Mouse (Mus musculus): ENCODE measurements around the gene Ush2a. TPM values are rescaled to one million over a fixed set of nuclear protein-coding genes. Genes with fewer than 3 reads are reported as not detected.
A peak's percentile ranks its signal among the peaks of the same experiment; 100 is the strongest.

The Ush2a gene
- total and polyA plus RNA-seq, 3 experiments: 0.09 to 0.13 TPM; not detected in 1

GRCm38 (mm10) chr1:188595251-188595650 is 333.4 kb downstream of the Ush2a start:
- Histone ChIP-seq H3K4me1 (ENCODE audit: control insufficient read depth, insufficient read depth, low read length) (no peaks in the 10 kb centered on the region), H3K4me3 (no peak overlapping the region), H3K79me2 (replicated peaks; ENCODE audit: control insufficient read depth, insufficient read depth, low read length) (no peaks in the 10 kb centered on the region), H3K27me3 (ENCODE audit: control insufficient read depth, insufficient read depth, low read length) (no peaks in the 10 kb centered on the region), H3K9ac (ENCODE audit: low read depth, low read length) (no peak overlapping the region), H3K27ac (no peak overlapping the region), H3K36me3 (ENCODE audit: control insufficient read depth, insufficient read depth, low read length) (no peaks in the 10 kb centered on the region)
- TF ChIP-seq POLR2A (IDR thresholded peaks at IDR 0.05; ENCODE audit: insufficient read depth, low read depth, low read length): no peak
- TF ChIP-seq EP300 (IDR thresholded peaks at IDR 0.05; ENCODE audit: insufficient read depth, low read depth, low read length): no peak
- no peak for TF ChIP-seq CTCF (IDR thresholded peaks at IDR 0.05)
- intact Hi-C loops (cut with DNase I): no loop called here
- WGBS: 71% methylated on average over 4 of the region's 4 CpGs
- no peak for DNase-seq

- no peak overlapping the region for H3K4me3 ChIP-seq
- H3K9ac ChIP-seq (ENCODE audit: low read depth, low read length): no peak overlapping the region
- intact Hi-C loops (cut with DNase I): no loop called here
- no peaks in the 10 kb centered on the region for H3K4me1 ChIP-seq (ENCODE audit: control insufficient read depth, insufficient read depth, low read length)
- H3K27ac ChIP-seq: no peak overlapping the region
- H3K36me3 ChIP-seq (ENCODE audit: control insufficient read depth, insufficient read depth, low read length): no peaks in the 10 kb centered on the region
- H3K27me3 ChIP-seq (ENCODE audit: control insufficient read depth, insufficient read depth, low read length): no peaks in the 10 kb centered on the region
- WGBS: 88% methylated on average over 7 of the region's 7 CpGs
- TF ChIP-seq CTCF (IDR thresholded peaks at IDR 0.05): peak; percentile 52
- no peak for TF ChIP-seq POLR2A (IDR thresholded peaks at IDR 0.05; ENCODE audit: insufficient read depth, low read depth, low read length)
- DNase-seq: no peak
- no peaks in the 10 kb centered on the region for H3K79me2 ChIP-seq (replicated peaks; ENCODE audit: control insufficient read depth, insufficient read depth, low read length)
These were observed 336.2 kb downstream of the Ush2a start for GRCm38 (mm10) chr1:188598052-188598451.

DNA sequence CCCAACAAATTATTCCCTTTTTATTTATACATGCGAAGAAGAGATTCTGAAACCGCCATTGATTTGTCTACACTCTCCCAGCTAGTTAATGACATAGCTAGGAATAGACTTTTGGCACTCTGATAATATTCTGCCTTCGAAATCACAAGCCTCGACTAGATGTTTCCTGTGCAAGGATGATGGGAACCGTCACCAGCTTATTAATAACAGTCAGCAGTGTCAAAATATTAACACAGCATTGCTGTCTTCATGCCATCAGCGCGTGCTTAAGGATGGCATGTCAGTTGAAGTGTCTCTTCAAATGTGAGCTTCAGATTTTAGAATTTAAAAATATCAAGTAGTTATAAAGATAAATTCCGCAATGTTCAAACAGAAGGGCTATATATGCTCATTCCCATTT is 337.3 kb downstream of the Ush2a start:
- WGBS: 57% methylated on average over 8 of the region's 8 CpGs
- intact Hi-C loops (cut with DNase I): no loop called here
- H3K27me3 ChIP-seq (ENCODE audit: control insufficient read depth, insufficient read depth, low read length): no peaks in the 10 kb centered on the region
- no peaks in the 10 kb centered on the region for H3K36me3 ChIP-seq (ENCODE audit: control insufficient read depth, insufficient read depth, low read length)
- no peak overlapping the region for H3K9ac ChIP-seq (ENCODE audit: low read depth, low read length)
- H3K27ac ChIP-seq: no peak overlapping the region
- DNase-seq: no peak
- no peak overlapping the region for H3K4me3 ChIP-seq
- no peak for TF ChIP-seq CTCF (IDR thresholded peaks at IDR 0.05)
- TF ChIP-seq EP300 (IDR thresholded peaks at IDR 0.05; ENCODE audit: insufficient read depth, low read depth, low read length): no peak
- TF ChIP-seq POLR2A (IDR thresholded peaks at IDR 0.05; ENCODE audit: insufficient read depth, low read depth, low read length): no peak
- no peaks in the 10 kb centered on the region for H3K4me1 ChIP-seq (ENCODE audit: control insufficient read depth, insufficient read depth, low read length)
- H3K79me2 ChIP-seq (replicated peaks; ENCODE audit: control insufficient read depth, insufficient read depth, low read length): no peaks in the 10 kb centered on the region

DNA sequence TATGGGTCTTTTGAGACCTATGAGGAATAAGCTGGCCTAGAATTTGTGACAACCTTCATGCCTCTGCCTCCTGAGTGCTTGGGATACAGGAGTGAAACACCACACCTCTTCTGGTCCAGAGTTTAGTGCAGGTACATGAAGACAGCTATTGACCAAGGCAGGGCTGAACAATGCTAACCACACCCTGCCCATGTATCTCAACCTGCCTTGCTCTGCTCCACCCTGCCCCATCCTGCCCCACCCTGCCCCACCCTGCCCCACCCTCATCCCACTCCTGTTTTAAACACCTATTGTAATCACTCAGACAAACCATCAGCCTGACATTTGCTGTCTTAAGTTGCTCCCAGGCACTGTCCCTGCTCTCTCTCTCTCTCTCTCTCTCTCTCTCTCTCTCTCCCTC is 344.6 kb downstream of the Ush2a start:
- no peaks in the 10 kb centered on the region for H3K36me3 ChIP-seq (ENCODE audit: control insufficient read depth, insufficient read depth, low read length)
- no peaks in the 10 kb centered on the region for H3K79me2 ChIP-seq (replicated peaks; ENCODE audit: control insufficient read depth, insufficient read depth, low read length)
- H3K4me1 ChIP-seq (ENCODE audit: control insufficient read depth, insufficient read depth, low read length): no peaks in the 10 kb centered on the region
- DNase-seq: no peak
- intact Hi-C loops (cut with DNase I): no loop called here
- H3K27ac ChIP-seq: no peak overlapping the region
- no peaks in the 10 kb centered on the region for H3K27me3 ChIP-seq (ENCODE audit: control insufficient read depth, insufficient read depth, low read length)
- H3K4me3 ChIP-seq: no peak overlapping the region
- no peak for TF ChIP-seq CTCF (IDR thresholded peaks at IDR 0.05)
- TF ChIP-seq POLR2A (IDR thresholded peaks at IDR 0.05; ENCODE audit: insufficient read depth, low read depth, low read length): no peak
- TF ChIP-seq EP300 (IDR thresholded peaks at IDR 0.05; ENCODE audit: insufficient read depth, low read depth, low read length): no peak
- H3K9ac ChIP-seq (ENCODE audit: low read depth, low read length): no peak overlapping the region

GRCm38 (mm10) chr1:188616547-188616946 is 354.7 kb downstream of the Ush2a start:
- Histone ChIP-seq H3K79me2 (replicated peaks; ENCODE audit: control insufficient read depth, insufficient read depth, low read length) (no peaks in the 10 kb centered on the region), H3K4me1 (ENCODE audit: control insufficient read depth, insufficient read depth, low read length) (no peaks in the 10 kb centered on the region), H3K4me3 (no peak overlapping the region), H3K9ac (ENCODE audit: low read depth, low read length) (no peak overlapping the region), H3K27ac (no peak overlapping the region), H3K36me3 (ENCODE audit: control insufficient read depth, insufficient read depth, low read length) (no peaks in the 10 kb centered on the region), H3K27me3 (ENCODE audit: control insufficient read depth, insufficient read depth, low read length) (no peaks in the 10 kb centered on the region)
- TF ChIP-seq CTCF (IDR thresholded peaks at IDR 0.05) (no peak), EP300 (IDR thresholded peaks at IDR 0.05; ENCODE audit: insufficient read depth, low read depth, low read length) (no peak), POLR2A (IDR thresholded peaks at IDR 0.05; ENCODE audit: insufficient read depth, low read depth, low read length) (no peak)
- 44% methylated on average over 5 of the region's 5 CpGs for WGBS
- intact Hi-C loops (cut with DNase I): no loop called here
- DNase-seq: no peak

DNA sequence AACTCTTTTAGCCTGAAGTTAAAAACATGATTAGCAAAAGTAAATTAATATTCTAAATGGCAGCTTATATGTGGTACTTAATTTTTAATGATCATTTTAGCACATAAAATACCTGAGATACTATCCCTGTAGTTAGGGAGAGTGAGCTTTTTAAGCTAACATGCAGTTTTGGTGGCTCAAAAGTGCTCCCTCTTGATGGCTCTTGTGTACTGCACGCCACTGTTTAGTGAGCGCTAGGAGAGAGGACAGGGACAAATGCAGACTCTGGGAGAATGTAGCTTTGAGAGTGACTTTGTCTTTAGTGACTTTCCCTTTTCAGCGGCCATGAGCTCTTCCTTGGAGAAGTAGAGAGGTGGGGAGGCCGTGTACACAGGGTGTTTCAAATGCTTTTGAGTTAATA is 371.9 kb downstream of the Ush2a start:
- no peak for DNase-seq
- no peaks in the 10 kb centered on the region for H3K36me3 ChIP-seq (ENCODE audit: control insufficient read depth, insufficient read depth, low read length)
- no peaks in the 10 kb centered on the region for H3K79me2 ChIP-seq (replicated peaks; ENCODE audit: control insufficient read depth, insufficient read depth, low read length)
- intact Hi-C loops (cut with DNase I): loop anchor here (5.0 kb wide), 1 partner anchor 1496 kb away; no protein-coding TSS in a partner anchor
- H3K4me3 ChIP-seq: no peak overlapping the region
- H3K27ac ChIP-seq: no peak overlapping the region
- H3K4me1 ChIP-seq (ENCODE audit: control insufficient read depth, insufficient read depth, low read length): no peaks in the 10 kb centered on the region
- peak; percentile 65 for TF ChIP-seq CTCF (IDR thresholded peaks at IDR 0.05)
- no peak for TF ChIP-seq POLR2A (IDR thresholded peaks at IDR 0.05; ENCODE audit: insufficient read depth, low read depth, low read length)
- WGBS: 41% methylated on average over 4 of the region's 4 CpGs
- no peak overlapping the region for H3K9ac ChIP-seq (ENCODE audit: low read depth, low read length)
- no peaks in the 10 kb centered on the region for H3K27me3 ChIP-seq (ENCODE audit: control insufficient read depth, insufficient read depth, low read length)
